Mouse (Mus musculus): ENCODE measurements around the gene Ffar3.

GRCm38 (mm10) chr7:30886852-30887251, 30.9 kb upstream of the Ffar3 start:
- TF ChIP-seq POLR2A (IDR thresholded peaks at IDR 0.05; ENCODE audit: control insufficient read depth, extremely low read depth, insufficient read depth, low read length, poor library complexity): no peak
- TF ChIP-seq CTCF (IDR thresholded peaks at IDR 0.05; ENCODE audit: borderline replicate concordance, control insufficient read depth, extremely low read depth, insufficient read depth, low read length, poor library complexity): no peak
